Mouse (Mus musculus) Patski (cell line): ENCODE results near the gene Esrrg. TPM values are rescaled to one million over a fixed set of nuclear protein-coding genes. Genes with fewer than 3 reads are reported as not detected.

Experiments used
- ATAC-seq: fragments of 100-300 bp; one replicate; pipeline ENCODE4 v1.8.0; 2021
- CTCF ChIA-PET: fragments of 350-600 bp; sonication (Branson Sonifier 250); formaldehyde crosslinking; loops from one replicate; lab custom pipeline; 2022; ENCODE audit warnings: inconsistent platforms; lab: Charles Lee
- POLR2A ChIA-PET: fragments of 350-600 bp; sonication (Branson Sonifier 250); formaldehyde crosslinking; loops from one replicate; lab custom pipeline; 2022; ENCODE audit warnings: antibody characterized with exemption, inconsistent platforms; lab: Charles Lee
- DNase-seq: peaks from one replicate; pipeline ENCODE4 v3.0.0-alpha.2; 2011; ENCODE audit warnings: low read depth, low spot score
- H3K27me3 ChIP-seq: fragments of 371-371 bp; one replicate; pipeline ENCODE4 v1.5.1; 2021
- CTCF ChIP-seq: fragments of 100-300 bp; IDR thresholded peaks from one replicate; pipeline ENCODE4 v1.5.1; 2021
- in situ Hi-C: fragments of 300-500 bp; cut with MboI; formaldehyde crosslinking; loops from 3 replicates; pipeline ENCODE4 v1.11.1; 2018; ENCODE audit warnings: low pct_unique_long_range_greater_than_20kb, mixed read lengths
- polyA plus RNA-seq: library from polyadenylated mRNA; unstranded; gene quantifications from one replicate; pipeline ENCODE4 v1.2.3, GENCODE M21; 2021

Esrrg gene
- polyA plus RNA-seq, 1 experiment from 2014 or later, result 9.0 TPM

GRCm38 (mm10) chr1:187825421-187826097 lies 217.0 kb downstream of the Esrrg start:
- ATAC-seq (peak; percentile 5), DNase-seq (no peak)
- ChIA-PET POLR2A (no interaction called here), CTCF (no interaction called here)
- in situ Hi-C loops, result no loop called here
- no peaks in the 10 kb centered on the region for H3K27me3 ChIP-seq
- no peak for TF ChIP-seq CTCF

GRCm38 (mm10) chr1:187826140-187826539 lies 217.5 kb downstream of the Esrrg start:
- TF ChIP-seq CTCF, result no peak
- POLR2A ChIA-PET, result no interaction called here
- ATAC-seq (peak; percentile 5), DNase-seq (no peak)
- in situ Hi-C loops, result no loop called here
- CTCF ChIA-PET, result no interaction called here
- H3K27me3 ChIP-seq, result no peaks in the 10 kb centered on the region

- H3K27me3 ChIP-seq, result no peaks in the 10 kb centered on the region
- ChIA-PET POLR2A (no interaction called here), CTCF (no interaction called here)
- TF ChIP-seq CTCF, result no peak
- no peak for ATAC-seq
- DNase-seq, result no peak
- in situ Hi-C loops, result no loop called here
These were observed 218.3 kb downstream of the Esrrg start for GRCm38 (mm10) chr1:187826869-187827268.

GRCm38 (mm10) chr1:187830937-187831336 lies 222.3 kb downstream of the Esrrg start:
- ATAC-seq (no peak), DNase-seq (no peak)
- ChIA-PET CTCF (no interaction called here), POLR2A (no interaction called here)
- TF ChIP-seq CTCF, result no peak
- no peaks in the 10 kb centered on the region for H3K27me3 ChIP-seq
- in situ Hi-C loops, result no loop called here

GRCm38 (mm10) chr1:187832851-187833250 lies 224.3 kb downstream of the Esrrg start:
- CTCF ChIA-PET, result no interaction called here
- H3K27me3 ChIP-seq, result no peaks in the 10 kb centered on the region
- POLR2A ChIA-PET, result no interaction called here
- ATAC-seq (no peak), DNase-seq (no peak)
- in situ Hi-C loops, result no loop called here
- no peak for TF ChIP-seq CTCF

- no peak for TF ChIP-seq CTCF
- no peak for DNase-seq
- no peaks in the 10 kb centered on the region for H3K27me3 ChIP-seq
- ChIA-PET CTCF (no interaction called here), POLR2A (interaction anchor here (0.7 kb wide), 1 partner anchor 10 kb away, joined by 4 read pairs; no protein-coding TSS in a partner anchor)
- ATAC-seq, result no peak
- in situ Hi-C loops, result no loop called here
These were observed 226.0 kb downstream of the Esrrg start for GRCm38 (mm10) chr1:187834576-187834975.

- in situ Hi-C loops, result no loop called here
- POLR2A ChIA-PET, result no interaction called here
- DNase-seq, result no peak
These were observed 227.8 kb downstream of the Esrrg start for GRCm38 (mm10) chr1:187836384-187836783.

GRCm38 (mm10) chr1:187836876-187837275 lies 228.3 kb downstream of the Esrrg start:
- no peak for TF ChIP-seq CTCF
- ChIA-PET CTCF (interaction anchor here (0.8 kb wide), 1 partner anchor 10 kb away, joined by 3 read pairs; no protein-coding TSS in a partner anchor), POLR2A (no interaction called here)
- no peak for ATAC-seq
- no peaks in the 10 kb centered on the region for H3K27me3 ChIP-seq
- no peak for DNase-seq
- in situ Hi-C loops, result no loop called here

More at GRCm38 (mm10) chr1:187836384-187836783, 227.8 kb downstream of the Esrrg start:
- no peaks in the 10 kb centered on the region for H3K27me3 ChIP-seq
- TF ChIP-seq CTCF, result no peak
- ATAC-seq, result no peak
- CTCF ChIA-PET, result interaction anchor here (0.8 kb wide), 1 partner anchor 11 kb away, joined by 3 read pairs; no protein-coding TSS in a partner anchor

GRCm38 (mm10) chr1:187841629-187842028 lies 233.0 kb downstream of the Esrrg start:
- in situ Hi-C loops, result no loop called here
- CTCF ChIA-PET, result no interaction called here

GRCm38 (mm10) chr1:187842702-187843101 lies 234.1 kb downstream of the Esrrg start:
- in situ Hi-C loops, result no loop called here
- no peaks in the 10 kb centered on the region for H3K27me3 ChIP-seq
- ATAC-seq, result no peak
- POLR2A ChIA-PET, result no interaction called here
- TF ChIP-seq CTCF, result no peak
- CTCF ChIA-PET, result interaction anchor here (1.4 kb wide), 1 partner anchor 14 kb away, joined by 3 read pairs; no protein-coding TSS in a partner anchor
- DNase-seq, result no peak

More at GRCm38 (mm10) chr1:187841629-187842028, 233.0 kb downstream of the Esrrg start:
- TF ChIP-seq CTCF, result no peak
- ATAC-seq (no peak), DNase-seq (no peak)
- POLR2A ChIA-PET, result no interaction called here
- no peaks in the 10 kb centered on the region for H3K27me3 ChIP-seq

GRCm38 (mm10) chr1:187854148-187854547 lies 245.6 kb downstream of the Esrrg start:
- no peaks in the 10 kb centered on the region for H3K27me3 ChIP-seq
- CTCF ChIA-PET, result interaction anchor here (1.4 kb wide), 1 partner anchor 20 kb away, joined by 3 read pairs; no protein-coding TSS in a partner anchor
- DNase-seq (no peak), ATAC-seq (no peak)
- in situ Hi-C loops, result no loop called here
- no peak for TF ChIP-seq CTCF
- POLR2A ChIA-PET, result no interaction called here
